Mouse (Mus musculus): ENCODE measurements around the gene Nfatc2. TPM values are rescaled to one million over a fixed set of nuclear protein-coding genes. Genes with fewer than 3 reads are reported as not detected.

Nfatc2 gene
- polyA plus RNA-seq, 1 experiment: 0.32 TPM

GRCm38 (mm10) chr2:168545901-168546557, 55.4 kb downstream of the Nfatc2 start:
- TF ChIP-seq POLR2A (IDR thresholded peaks at IDR 0.05; ENCODE audit: low read depth, low read length) (no peak), CTCF (IDR thresholded peaks at IDR 0.05; ENCODE audit: borderline replicate concordance, insufficient read depth, low read length) (no peak)
- H3K4me3 ChIP-seq (ENCODE audit: insufficient read depth, low read length): no peak overlapping the region
- H3K27ac ChIP-seq (ENCODE audit: insufficient read depth, low read length): no peak overlapping the region
- peaks cover 19% of the 10 kb centered on the region for H3K4me1 ChIP-seq (ENCODE audit: control insufficient read depth, insufficient read depth, low read length)

- Histone ChIP-seq H3K4me3 (ENCODE audit: insufficient read depth, low read length) (no peak overlapping the region), H3K4me1 (ENCODE audit: control insufficient read depth, insufficient read depth, low read length) (peaks cover 15% of the 10 kb centered on the region), H3K27ac (ENCODE audit: insufficient read depth, low read length) (no peak overlapping the region)
- no peak for TF ChIP-seq CTCF (IDR thresholded peaks at IDR 0.05; ENCODE audit: borderline replicate concordance, insufficient read depth, low read length)
- no peak for TF ChIP-seq POLR2A (IDR thresholded peaks at IDR 0.05; ENCODE audit: low read depth, low read length)
These were observed 57.4 kb downstream of the Nfatc2 start for GRCm38 (mm10) chr2:168544102-168544501.

DNA sequence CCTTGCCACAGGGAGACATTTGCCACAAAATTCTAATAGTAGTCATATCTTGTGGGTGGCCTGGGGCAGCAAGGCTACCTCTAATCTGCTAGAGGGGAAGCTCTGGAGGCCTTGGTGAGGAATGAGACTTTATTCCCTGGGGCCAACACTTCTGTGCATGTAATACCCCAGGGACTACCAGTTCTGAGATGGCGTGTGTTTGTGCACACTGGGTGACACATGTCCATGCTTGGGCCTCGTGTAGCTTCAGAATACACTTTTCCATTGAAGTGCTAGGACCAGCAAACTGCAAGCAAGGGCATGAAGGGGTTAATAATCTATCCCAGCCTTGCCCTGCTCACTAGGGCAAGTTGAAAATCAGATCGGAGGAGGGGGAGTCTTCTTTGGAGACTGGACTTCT, 58.4 kb downstream of the Nfatc2 start:
- no peak for TF ChIP-seq POLR2A (IDR thresholded peaks at IDR 0.05; ENCODE audit: low read depth, low read length)
- TF ChIP-seq CTCF (IDR thresholded peaks at IDR 0.05; ENCODE audit: borderline replicate concordance, insufficient read depth, low read length): no peak
- no peak overlapping the region for H3K4me3 ChIP-seq (ENCODE audit: insufficient read depth, low read length)
- no peak overlapping the region for H3K27ac ChIP-seq (ENCODE audit: insufficient read depth, low read length)
- peaks cover 10% of the 10 kb centered on the region for H3K4me1 ChIP-seq (ENCODE audit: control insufficient read depth, insufficient read depth, low read length)

DNA sequence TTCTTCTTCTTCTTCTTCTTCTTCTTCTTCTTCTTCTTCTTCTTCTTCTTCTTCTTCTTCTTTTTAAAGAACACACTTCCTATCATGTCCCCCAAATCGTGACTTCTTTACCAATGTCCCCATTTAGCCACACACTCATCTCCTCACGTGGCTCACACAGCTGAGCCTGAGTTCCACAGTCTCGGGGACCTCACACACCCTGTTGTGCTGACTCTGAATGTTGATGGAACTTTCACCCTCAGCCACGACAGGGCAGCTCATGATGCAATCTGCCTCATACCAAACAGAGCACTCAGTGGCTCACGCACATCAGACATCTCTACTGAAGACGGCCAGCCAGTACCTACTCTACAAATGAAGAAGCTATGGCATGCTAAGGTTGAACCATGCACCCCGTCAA, 60.2 kb downstream of the Nfatc2 start:
- H3K27ac ChIP-seq (ENCODE audit: insufficient read depth, low read length): no peak overlapping the region
- no peak for TF ChIP-seq CTCF (IDR thresholded peaks at IDR 0.05; ENCODE audit: borderline replicate concordance, insufficient read depth, low read length)
- no peak for TF ChIP-seq POLR2A (IDR thresholded peaks at IDR 0.05; ENCODE audit: low read depth, low read length)
- no peak overlapping the region for H3K4me3 ChIP-seq (ENCODE audit: insufficient read depth, low read length)
- peaks cover 5% of the 10 kb centered on the region for H3K4me1 ChIP-seq (ENCODE audit: control insufficient read depth, insufficient read depth, low read length)

DNA sequence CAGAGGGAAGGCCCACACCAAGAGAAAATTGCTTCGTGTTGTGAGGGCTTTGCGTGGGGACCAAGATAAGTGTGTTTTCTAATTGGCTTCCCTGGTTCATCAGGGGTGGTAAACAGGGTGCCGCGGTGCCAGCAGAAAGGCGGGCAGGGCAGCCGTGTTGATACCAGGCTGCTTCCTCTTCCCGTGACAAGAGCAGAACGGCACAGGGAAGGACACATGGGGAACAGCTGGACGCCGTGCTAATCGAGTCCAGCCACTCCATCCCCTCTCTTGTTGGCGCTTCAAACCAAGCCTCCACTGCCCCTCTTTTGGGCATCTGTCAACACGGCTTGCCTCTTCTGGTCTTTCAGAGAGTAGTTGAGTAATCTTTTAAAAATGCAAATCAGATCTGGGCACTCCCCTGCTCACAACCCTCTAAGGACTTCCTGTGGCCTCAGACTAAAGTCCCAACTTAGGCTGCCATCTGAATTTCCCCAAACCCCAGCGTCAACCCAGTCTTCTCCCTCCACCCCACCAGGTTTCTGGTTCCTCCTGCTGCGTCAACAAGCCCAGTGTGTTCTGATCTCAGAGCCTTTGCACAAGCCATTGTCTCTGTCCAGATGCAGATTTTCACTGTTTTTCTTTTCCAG, 61.7 kb downstream of the Nfatc2 start:
- H3K4me3 ChIP-seq (ENCODE audit: insufficient read depth, low read length): no peak overlapping the region
- TF ChIP-seq CTCF (IDR thresholded peaks at IDR 0.05; ENCODE audit: borderline replicate concordance, insufficient read depth, low read length) (no peak), POLR2A (IDR thresholded peaks at IDR 0.05; ENCODE audit: low read depth, low read length) (no peak)
- no peak overlapping the region for H3K27ac ChIP-seq (ENCODE audit: insufficient read depth, low read length)
- peaks cover 5% of the 10 kb centered on the region for H3K4me1 ChIP-seq (ENCODE audit: control insufficient read depth, insufficient read depth, low read length)

DNA sequence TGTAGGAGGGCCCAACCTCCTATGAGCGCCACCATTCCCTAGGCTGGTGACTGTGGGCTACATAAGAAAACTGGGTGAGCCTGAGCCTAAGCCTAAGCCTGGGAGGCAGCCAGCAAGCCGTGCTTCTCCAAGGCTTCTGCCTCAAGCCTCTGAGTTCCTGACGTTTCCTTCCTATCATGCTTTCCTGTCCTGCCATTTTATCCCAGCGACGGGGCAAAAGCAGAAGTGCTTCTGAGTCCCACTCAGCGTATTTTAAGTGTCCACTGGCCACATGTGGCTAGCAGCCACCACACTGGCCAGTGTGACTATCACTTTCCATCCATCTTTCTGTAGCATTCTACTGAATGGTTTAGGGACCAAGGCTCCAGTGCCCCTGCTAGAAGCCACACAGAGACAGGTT, 62.4 kb downstream of the Nfatc2 start:
- no peak for TF ChIP-seq CTCF (IDR thresholded peaks at IDR 0.05; ENCODE audit: borderline replicate concordance, insufficient read depth, low read length)
- H3K4me1 ChIP-seq (ENCODE audit: control insufficient read depth, insufficient read depth, low read length): peaks cover 5% of the 10 kb centered on the region
- H3K27ac ChIP-seq (ENCODE audit: insufficient read depth, low read length): no peak overlapping the region
- H3K4me3 ChIP-seq (ENCODE audit: insufficient read depth, low read length): no peak overlapping the region

DNA sequence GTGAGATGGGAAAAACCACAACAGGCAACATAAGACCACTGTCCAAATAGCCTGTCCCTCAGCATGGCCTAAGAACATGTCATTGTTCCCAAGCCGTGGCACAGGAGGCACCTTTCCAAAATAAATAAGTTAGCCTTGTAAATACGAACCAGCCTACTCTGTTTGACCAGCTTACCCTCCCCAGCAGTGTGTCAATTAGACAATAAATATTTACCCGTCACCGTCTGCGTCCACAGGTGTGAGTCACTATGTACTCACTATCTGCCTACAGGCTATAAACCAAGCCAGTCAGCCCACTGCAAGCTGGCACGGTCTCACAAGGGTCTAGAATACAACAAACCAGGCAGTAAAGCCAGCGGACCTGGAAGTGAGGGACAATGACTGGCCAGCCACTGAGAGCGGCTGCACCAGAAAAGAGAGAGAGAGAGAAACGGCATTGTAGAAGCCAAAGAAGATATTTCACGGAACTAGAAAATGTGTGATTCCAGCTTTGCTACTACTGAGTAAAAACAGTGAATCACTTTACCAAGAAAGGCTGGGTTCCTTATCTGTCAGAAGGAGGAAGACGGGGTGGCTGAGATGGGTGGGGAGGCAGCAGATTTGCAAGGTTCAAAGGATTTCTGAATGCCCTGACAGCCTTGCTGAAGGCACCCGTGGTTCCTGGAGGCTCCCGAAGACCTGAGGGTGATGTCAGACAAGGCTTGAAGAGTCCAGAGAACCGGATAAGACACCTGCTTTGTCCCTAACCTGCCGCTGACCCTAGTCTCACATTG, 69.2 kb downstream of the Nfatc2 start:
- H3K4me1 ChIP-seq (ENCODE audit: control insufficient read depth, insufficient read depth, low read length): 0 out of 2 replicates have a peak, but pooled peaks cover 3% of the 10 kb centered on the region
- H3K27ac ChIP-seq (ENCODE audit: insufficient read depth, low read length): no peak overlapping the region

DNA sequence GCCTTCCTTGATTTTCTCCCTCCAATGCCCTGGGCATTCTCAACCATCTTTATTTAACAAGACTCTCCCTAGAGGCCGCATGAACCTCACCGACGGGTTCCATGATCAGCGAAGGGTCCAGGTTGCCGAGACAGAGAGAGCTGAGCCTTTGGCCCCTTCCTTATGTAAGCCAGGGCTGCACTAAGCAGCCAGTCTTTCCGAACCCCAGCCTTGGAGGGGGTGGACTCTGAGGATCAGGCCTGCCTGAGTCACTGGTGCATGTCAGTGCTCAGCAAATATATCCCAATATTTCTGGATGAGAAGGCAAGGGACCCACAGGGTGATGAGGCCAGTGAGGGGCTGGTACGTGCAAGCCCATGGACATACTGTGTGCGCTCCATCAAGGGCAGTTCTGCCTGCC, 72.9 kb downstream of the Nfatc2 start:
- TF ChIP-seq POLR2A (IDR thresholded peaks at IDR 0.05; ENCODE audit: low read depth, low read length): no peak
- TF ChIP-seq CTCF (IDR thresholded peaks at IDR 0.05; ENCODE audit: borderline replicate concordance, insufficient read depth, low read length): no peak
- no peak overlapping the region for H3K27ac ChIP-seq (ENCODE audit: insufficient read depth, low read length)
- peaks cover 7% of the 10 kb centered on the region; the same call in 1 of the 2 replicates for H3K4me1 ChIP-seq (ENCODE audit: control insufficient read depth, insufficient read depth, low read length)
- no peak overlapping the region for H3K4me3 ChIP-seq (ENCODE audit: insufficient read depth, low read length)

More for the DNA sequence above, 69.2 kb downstream of the Nfatc2 start:
- TF ChIP-seq CTCF (IDR thresholded peaks at IDR 0.05; ENCODE audit: borderline replicate concordance, insufficient read depth, low read length): no peak
- no peak overlapping the region for H3K4me3 ChIP-seq (ENCODE audit: insufficient read depth, low read length)

- no peak overlapping the region for H3K27ac ChIP-seq (ENCODE audit: insufficient read depth, low read length)
- no peak overlapping the region for H3K4me3 ChIP-seq (ENCODE audit: insufficient read depth, low read length)
- TF ChIP-seq POLR2A (IDR thresholded peaks at IDR 0.05; ENCODE audit: low read depth, low read length) (no peak), CTCF (IDR thresholded peaks at IDR 0.05; ENCODE audit: borderline replicate concordance, insufficient read depth, low read length) (no peak)
- peaks cover 7% of the 10 kb centered on the region; the same call in 1 of the 2 replicates for H3K4me1 ChIP-seq (ENCODE audit: control insufficient read depth, insufficient read depth, low read length)
These were observed 74.0 kb downstream of the Nfatc2 start for GRCm38 (mm10) chr2:168527430-168527792.

All from embryonic fibroblast, embryonic 13.5 days (primary cell).